Mouse (Mus musculus) gastrocnemius, postnatal 36 days (tissue): ENCODE results near the gene Ctnna2. TPM values are rescaled to one million over a fixed set of nuclear protein-coding genes. Genes with fewer than 3 reads are reported as not detected.
A peak's percentile ranks its signal among the peaks of the same experiment; 100 is the strongest.

Experiments used
- DNase-seq, 2 experiments: peaks; one replicate each; pipeline ENCODE4 v3.0.0; 2022
- intact Hi-C: fragments of 180-260 bp; cut with DNase I; formaldehyde crosslinking; loops from one replicate; pipeline ENCODE4 v1.15.1; 2025
- total RNA-seq, 2 experiments: library from RNA; stranded (reverse); gene quantifications; 2 replicates each; pipeline ENCODE4 v1.2.3; 2021

Ctnna2 gene
- total RNA-seq, 2 experiments from 2014 or later: not detected

- intact Hi-C loops: no loop called here
- DNase-seq: no peak
These were observed 374.7 kb downstream of the Ctnna2 start for GRCm38 (mm10) chr6:77604642-77605392.

- intact Hi-C loops: no loop called here
These were observed 375.6 kb downstream of the Ctnna2 start for GRCm38 (mm10) chr6:77603914-77604313.

GRCm38 (mm10) chr6:77599244-77599643 lies 380.3 kb downstream of the Ctnna2 start:
- intact Hi-C loops: no loop called here
- no peak for DNase-seq

More at GRCm38 (mm10) chr6:77603914-77604313, 375.6 kb downstream of the Ctnna2 start:
- no peak for DNase-seq

GRCm38 (mm10) chr6:77582568-77582967 lies 396.9 kb downstream of the Ctnna2 start:
- intact Hi-C loops: no loop called here
- DNase-seq: no peak

GRCm38 (mm10) chr6:77580926-77581325 lies 398.6 kb downstream of the Ctnna2 start:
- intact Hi-C loops: no loop called here
- DNase-seq: no peak

- intact Hi-C loops: no loop called here
- DNase-seq: no peak
These were observed 400.9 kb downstream of the Ctnna2 start for GRCm38 (mm10) chr6:77578612-77579011.

GRCm38 (mm10) chr6:77577585-77577984 lies 401.9 kb downstream of the Ctnna2 start:
- DNase-seq: no peak
- intact Hi-C loops: no loop called here

- intact Hi-C loops: no loop called here
- no peak for DNase-seq
These were observed 406.9 kb downstream of the Ctnna2 start for GRCm38 (mm10) chr6:77572614-77573013.

GRCm38 (mm10) chr6:77569851-77570250 lies 409.6 kb downstream of the Ctnna2 start:
- DNase-seq: no peak
- intact Hi-C loops: no loop called here

- intact Hi-C loops: no loop called here
- DNase-seq: no peak
These were observed 423.3 kb downstream of the Ctnna2 start for GRCm38 (mm10) chr6:77556181-77556580.

- no peak for DNase-seq
- intact Hi-C loops: no loop called here
These were observed 442.3 kb downstream of the Ctnna2 start for GRCm38 (mm10) chr6:77537055-77537807.

- intact Hi-C loops: no loop called here
- DNase-seq: no peak
These were observed 451.9 kb downstream of the Ctnna2 start for GRCm38 (mm10) chr6:77527636-77528035.

- intact Hi-C loops: no loop called here
- DNase-seq: no peak
These were observed 457.7 kb downstream of the Ctnna2 start for GRCm38 (mm10) chr6:77521836-77522235.

- intact Hi-C loops: no loop called here
- no peak for DNase-seq
These were observed 463.0 kb downstream of the Ctnna2 start for GRCm38 (mm10) chr6:77516515-77516914.

GRCm38 (mm10) chr6:77511805-77512204 lies 467.7 kb downstream of the Ctnna2 start:
- intact Hi-C loops: no loop called here

GRCm38 (mm10) chr6:77491721-77492120 lies 487.8 kb downstream of the Ctnna2 start:
- intact Hi-C loops: no loop called here
- no peak for DNase-seq

More at GRCm38 (mm10) chr6:77511805-77512204, 467.7 kb downstream of the Ctnna2 start:
- DNase-seq: no peak

GRCm38 (mm10) chr6:77486658-77487057 lies 492.8 kb downstream of the Ctnna2 start:
- DNase-seq: no peak
- intact Hi-C loops: no loop called here

- no peak for DNase-seq
- intact Hi-C loops: no loop called here
These were observed 497.4 kb downstream of the Ctnna2 start for GRCm38 (mm10) chr6:77482081-77482480.

GRCm38 (mm10) chr6:77475354-77475753 lies 504.1 kb downstream of the Ctnna2 start:
- DNase-seq: peak; percentile 12 to 24
- intact Hi-C loops: no loop called here

- intact Hi-C loops: no loop called here
- no peak for DNase-seq
These were observed 506.2 kb downstream of the Ctnna2 start for GRCm38 (mm10) chr6:77473256-77473655.

GRCm38 (mm10) chr6:77468058-77468457 lies 511.4 kb downstream of the Ctnna2 start:
- no peak for DNase-seq
- intact Hi-C loops: no loop called here

- no peak for DNase-seq
- intact Hi-C loops: no loop called here
These were observed 516.8 kb downstream of the Ctnna2 start for GRCm38 (mm10) chr6:77462737-77463136.
